Comparison of ENCODE assay signal across 7 mouse cellular contexts in the genomic region with DNA sequence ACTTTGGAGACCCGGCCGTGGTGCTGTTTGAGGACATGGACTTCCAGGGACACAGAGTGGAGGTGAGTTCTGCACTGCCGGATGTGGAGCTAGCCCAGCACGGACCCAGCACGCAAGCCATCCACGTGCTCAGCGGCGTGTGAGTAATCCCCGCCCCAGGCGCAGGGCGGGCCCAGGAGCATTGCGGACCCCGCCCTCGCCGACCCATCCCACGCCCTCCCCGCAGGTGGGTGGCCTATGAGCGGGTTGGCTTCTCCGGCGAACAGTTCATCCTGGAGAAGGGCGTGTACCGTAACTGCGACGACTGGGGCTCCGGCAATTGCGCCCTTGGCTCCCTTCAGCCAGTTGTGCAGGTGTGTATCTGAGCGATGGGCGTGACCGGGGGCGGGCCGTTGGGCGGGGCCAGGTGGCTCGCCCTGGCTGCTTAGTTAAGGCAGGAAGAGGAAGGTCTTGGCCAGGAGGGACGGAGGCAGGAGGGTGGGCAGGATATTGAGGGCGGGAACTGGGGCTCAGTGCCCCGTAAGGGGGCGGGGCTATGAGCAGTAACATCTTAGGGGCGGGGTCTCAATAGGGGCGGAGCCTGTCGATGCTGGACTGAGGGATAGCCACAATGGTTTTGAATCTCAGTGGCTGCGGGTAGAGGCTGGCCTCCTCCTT. TPM values are rescaled to one million over a fixed set of nuclear protein-coding genes. Genes with fewer than 3 reads are reported as not detected.
DNase-seq lines count a peak whose midpoint lies in the region; ATAC-seq and TF ChIP-seq lines count a peak whose summit lies in the region.

No protein-coding gene starts in this region.

- H3K4me3 ChIP-seq in intestine, embryonic 16.5 days (ENCODE audit: low read length) = peak overlapping the region; percentile 42
- H3K4me3 ChIP-seq in limb, embryonic 10.5 days = peak overlapping the region; percentile 56
- H3K4me3 ChIP-seq in midbrain, embryonic 12.5 days = peak overlapping the region; percentile 40
- H3K4me3 ChIP-seq in small intestine, adult 2 months (ENCODE audit: low read depth, low read length) = peak overlapping the region; percentile 32

- DNase-seq in ZHBTc4 (ENCODE audit: low read depth, low spot score) = peak; percentile 99
- DNase-seq in cerebellum, adult 9-10 months = peak; percentile 58
- DNase-seq in limb, embryonic 10.5 days (ENCODE audit: low spot score) = peak; percentile 87

- H3K27ac ChIP-seq in intestine, embryonic 16.5 days (ENCODE audit: low read length) = 0 out of 2 replicates have a peak overlapping the region, but pooled peaks have one; percentile 38
- H3K27ac ChIP-seq in limb, embryonic 10.5 days = peak overlapping the region; percentile 8; the same call in 1 of the 2 replicates
- no peak overlapping the region for H3K27ac ChIP-seq in midbrain, embryonic 12.5 days (replicated peaks)
- H3K27ac ChIP-seq in small intestine, adult 2 months (ENCODE audit: insufficient read depth, low read depth, low read length) = no peak overlapping the region

- H3K9ac ChIP-seq in intestine, embryonic 16.5 days (ENCODE audit: low read depth, low read length) = peak overlapping the region; percentile 53
- H3K9ac ChIP-seq in midbrain, embryonic 12.5 days (replicated peaks) = peak overlapping the region; percentile 7; the same call in 1 of the 2 replicates

- peak; percentile 27; the same call in 1 of the 2 replicates for TF ChIP-seq POLR2A in small intestine, adult 2 months (IDR thresholded peaks at IDR 0.05; ENCODE audit: low read depth, low read length)

- H3K36me3 ChIP-seq in intestine, embryonic 16.5 days (ENCODE audit: control insufficient read depth, insufficient read depth, low read length) = 0 out of 2 replicates have a peak, but pooled peaks cover 3% of the 10 kb centered on the region
- no peaks in the 10 kb centered on the region for H3K36me3 ChIP-seq in limb, embryonic 10.5 days
- no peaks in the 10 kb centered on the region for H3K36me3 ChIP-seq in midbrain, embryonic 12.5 days
- peaks cover 31% of the 10 kb centered on the region for H3K36me3 ChIP-seq in small intestine, adult 2 months (ENCODE audit: control insufficient read depth, insufficient read depth, low read length)

- H3K4me1 ChIP-seq in intestine, embryonic 16.5 days (ENCODE audit: control insufficient read depth, insufficient read depth, low read length) = peaks cover 14% of the 10 kb centered on the region
- H3K4me1 ChIP-seq in limb, embryonic 10.5 days = peaks cover 23% of the 10 kb centered on the region
- peaks cover 14% of the 10 kb centered on the region for H3K4me1 ChIP-seq in midbrain, embryonic 12.5 days
- peaks cover 5% of the 10 kb centered on the region; the same call in 1 of the 2 replicates for H3K4me1 ChIP-seq in small intestine, adult 2 months (ENCODE audit: control insufficient read depth, insufficient read depth, insufficient read length, low read length)

- H3K9me3 ChIP-seq in intestine, embryonic 16.5 days (ENCODE audit: control insufficient read depth, low read length) = no peaks in the 10 kb centered on the region
- no peaks in the 10 kb centered on the region for H3K9me3 ChIP-seq in limb, embryonic 10.5 days (replicated peaks)
- no peaks in the 10 kb centered on the region for H3K9me3 ChIP-seq in midbrain, embryonic 12.5 days

- TF ChIP-seq CTCF in small intestine, adult 2 months (IDR thresholded peaks at IDR 0.05; ENCODE audit: extremely low read depth, insufficient read length, insufficient replicate concordance, low read depth, low read length) = no peak

- H3K4me2 ChIP-seq in intestine, embryonic 16.5 days (ENCODE audit: low read depth, low read length) = peak overlapping the region; percentile 82
- peak overlapping the region; percentile 78 for H3K4me2 ChIP-seq in midbrain, embryonic 12.5 days (replicated peaks)

- WGBS in intestine, embryonic 16.5 days = under 1% methylated on average over 41 of the region's 41 CpGs
- under 1% methylated on average over 41 of the region's 41 CpGs for WGBS in limb, embryonic 10.5 days
- WGBS in midbrain, embryonic 12.5 days = under 1% methylated on average over 39 of the region's 41 CpGs
- under 1% methylated on average over 41 of the region's 41 CpGs for WGBS in small intestine, adult 2 months

- H3K27me3 ChIP-seq in intestine, embryonic 16.5 days (replicated peaks; ENCODE audit: control insufficient read depth, insufficient read depth, low read length) = no peaks in the 10 kb centered on the region
- peaks cover 20% of the 10 kb centered on the region for H3K27me3 ChIP-seq in limb, embryonic 10.5 days (ENCODE audit: low read depth, poor library complexity, severe bottlenecking)
- peaks cover 34% of the 10 kb centered on the region for H3K27me3 ChIP-seq in midbrain, embryonic 12.5 days
- H3K27me3 ChIP-seq in small intestine, adult 2 months (ENCODE audit: control insufficient read depth, insufficient read depth, low read length) = no peaks in the 10 kb centered on the region

- peak; percentile 87 for ATAC-seq in frontal cortex, adult (ENCODE audit: low TSS enrichment)
- peak; percentile 97 for ATAC-seq in intestine, embryonic 16.5 days
- ATAC-seq in midbrain, embryonic 12.5 days (ENCODE audit: low FRiP score, low read depth) = peak; percentile 52

RNA-seq across cellular contexts. Expression of gene Cd52, which starts 13.0 kb away (rescaled TPM):
- polyA plus RNA-seq in intestine, embryonic 16.5 days (2015; fragmentation: Nextera tagmentation; extraction: Ambion mirVana) = 27.8 and 28.4 TPM in 2 replicates
- polyA plus RNA-seq in limb, embryonic 10.5 days (2016; fragmentation: Nextera tagmentation; extraction: Ambion mirVana) = 2.4 and 3.9 TPM in 2 replicates
- 2.0 and 5.5 TPM in 2 replicates for polyA plus RNA-seq in midbrain, embryonic 12.5 days (2016; fragmentation: Nextera tagmentation; extraction: Ambion mirVana)
- polyA plus RNA-seq in small intestine, adult 2 months (2012; rRNA removed) = 21.7 and 35.1 TPM in 2 replicates

RNA-seq across cellular contexts. Expression of gene Ubxn11, which starts 20.5 kb away (rescaled TPM):
- polyA plus RNA-seq in intestine, embryonic 16.5 days (2015; fragmentation: Nextera tagmentation; extraction: Ambion mirVana) = 4.3 and 5.6 TPM in 2 replicates
- polyA plus RNA-seq in limb, embryonic 10.5 days (2016; fragmentation: Nextera tagmentation; extraction: Ambion mirVana) = 5.1 and 6.5 TPM in 2 replicates
- 6.6 and 6.7 TPM in 2 replicates for polyA plus RNA-seq in midbrain, embryonic 12.5 days (2016; fragmentation: Nextera tagmentation; extraction: Ambion mirVana)
- 2.8 and 4.5 TPM in 2 replicates for polyA plus RNA-seq in small intestine, adult 2 months (2012; rRNA removed)

RNA-seq across cellular contexts. Expression of gene Crybg2, which starts 21.2 kb away (rescaled TPM):
- 22.3 and 22.9 TPM in 2 replicates for polyA plus RNA-seq in intestine, embryonic 16.5 days (2015; fragmentation: Nextera tagmentation; extraction: Ambion mirVana)
- polyA plus RNA-seq in limb, embryonic 10.5 days (2016; fragmentation: Nextera tagmentation; extraction: Ambion mirVana) = 3.5 and 4.4 TPM in 2 replicates
- polyA plus RNA-seq in midbrain, embryonic 12.5 days (2016; fragmentation: Nextera tagmentation; extraction: Ambion mirVana) = 1.2 and 1.7 TPM in 2 replicates
- polyA plus RNA-seq in small intestine, adult 2 months (2012; rRNA removed) = 57.7 and 92.5 TPM in 2 replicates

RNA-seq across cellular contexts. Expression of gene Zfp683, which starts 28.2 kb away (rescaled TPM):
- polyA plus RNA-seq in intestine, embryonic 16.5 days (2015; fragmentation: Nextera tagmentation; extraction: Ambion mirVana) = not detected in 2 replicates
- polyA plus RNA-seq in limb, embryonic 10.5 days (2016; fragmentation: Nextera tagmentation; extraction: Ambion mirVana) = not detected in 2 replicates
- polyA plus RNA-seq in midbrain, embryonic 12.5 days (2016; fragmentation: Nextera tagmentation; extraction: Ambion mirVana) = not detected in 2 replicates
- 0.24 and 1.3 TPM in 2 replicates for polyA plus RNA-seq in small intestine, adult 2 months (2012; rRNA removed)

RNA-seq across cellular contexts. Expression of gene Sh3bgrl3, which starts 46.7 kb away (rescaled TPM):
- 428 and 452 TPM in 2 replicates for polyA plus RNA-seq in intestine, embryonic 16.5 days (2015; fragmentation: Nextera tagmentation; extraction: Ambion mirVana)
- 280 and 308 TPM in 2 replicates for polyA plus RNA-seq in limb, embryonic 10.5 days (2016; fragmentation: Nextera tagmentation; extraction: Ambion mirVana)
- 301 and 307 TPM in 2 replicates for polyA plus RNA-seq in midbrain, embryonic 12.5 days (2016; fragmentation: Nextera tagmentation; extraction: Ambion mirVana)
- 453 and 911 TPM in 2 replicates for polyA plus RNA-seq in small intestine, adult 2 months (2012; rRNA removed)

Comparison
In these comparisons a context has a peak if more than half of its experiments do, and no peak if none do; other contexts are left out.
1. H3K27ac ChIP-seq: peak in intestine, embryonic 16.5 days (single experiment) and limb, embryonic 10.5 days (single experiment); none in midbrain, embryonic 12.5 days (single experiment) and small intestine, adult 2 months (single experiment).
2. Peak in every context shown above with its lines, with median percentiles within 50 percentile points of each other: DNase-seq, ATAC-seq and H3K4me3 ChIP-seq.